ENCODE assay signal across 14 mouse cellular contexts in genomic region chr9:64532711-64533242, GRCm38 (mm10).
DNase-seq lines count a peak whose midpoint lies in the region; ATAC-seq and TF ChIP-seq lines count a peak whose summit lies in the region.
"Had no signal": no experiment of that assay in that cellular context is flagged by ENCODE, and none has a peak within 500 bp of the region (broad histone marks: within the 10 kb centered on the region; RNA-seq: fewer than 3 reads in every experiment).

No protein-coding gene starts in this region.

- no peak overlapping the region for H3K9ac ChIP-seq in intestine, embryonic 15.5 days
- H3K9ac ChIP-seq in liver, embryonic 16.5 days (ENCODE audit: low read depth, low read length): peak overlapping the region; percentile 36
- H3K9ac ChIP-seq: heart, embryonic 12.5 days; limb, embryonic 12.5 days had no signal

- no peak overlapping the region for H3K4me2 ChIP-seq in intestine, embryonic 15.5 days (replicated peaks)
- peak overlapping the region; percentile 59; the same call in 1 of the 2 replicates for H3K4me2 ChIP-seq in liver, embryonic 16.5 days (ENCODE audit: low read depth, low read length)
- H3K4me2 ChIP-seq: heart, embryonic 12.5 days; limb, embryonic 12.5 days had no signal

- TF ChIP-seq POLR2A in bone marrow, adult 2 months (IDR thresholded peaks at IDR 0.05; ENCODE audit: borderline replicate concordance, control insufficient read depth, low read depth, low read length): no peak

- TF ChIP-seq CTCF in bone marrow, adult 2 months (IDR thresholded peaks at IDR 0.05; ENCODE audit: control insufficient read depth, insufficient read depth, low read length): no peak

- H3K4me3 ChIP-seq in bone marrow, adult 2 months (replicated peaks; ENCODE audit: control insufficient read depth, low read depth, low read length): no peak overlapping the region
- no peak overlapping the region for H3K4me3 ChIP-seq in intestine, embryonic 15.5 days (replicated peaks)
- H3K4me3 ChIP-seq in liver, embryonic 16.5 days (ENCODE audit: low read depth, low read length): no peak overlapping the region
- H3K4me3 ChIP-seq: heart, embryonic 12.5 days; limb, embryonic 12.5 days had no signal

- peak; percentile 38 for DNase-seq in kidney, postnatal 10 days
- DNase-seq in kidney, postnatal 14 days: no peak
- no peak for DNase-seq in urinary bladder, postnatal 4 days (ENCODE audit: low spot score in 2 of 2)
- no peak for DNase-seq in heart, adult 9 months (ENCODE audit: low spot score in 2 of 2)
- DNase-seq in urinary bladder, adult 18-20 months (ENCODE audit: low spot score in 2 of 2): no peak
- DNase-seq: B cell, adult 2 months; gastrocnemius, postnatal 36 days; thymus, postnatal 4 days had no signal

- no peaks in the 10 kb centered on the region for H3K36me3 ChIP-seq in intestine, embryonic 15.5 days
- H3K36me3 ChIP-seq in liver, embryonic 16.5 days (ENCODE audit: control insufficient read depth, insufficient read depth): no peaks in the 10 kb centered on the region
- H3K36me3 ChIP-seq: heart, embryonic 12.5 days; limb, embryonic 12.5 days had no signal

- no peaks in the 10 kb centered on the region for H3K27me3 ChIP-seq in intestine, embryonic 15.5 days (replicated peaks)
- H3K27me3 ChIP-seq in liver, embryonic 16.5 days (ENCODE audit: control insufficient read depth, insufficient read depth, low read depth, low read length): no peaks in the 10 kb centered on the region

- H3K4me1 ChIP-seq in bone marrow, adult 2 months (ENCODE audit: control insufficient read depth, insufficient read depth, low read length): peaks cover 2% of the 10 kb centered on the region; the same call in 1 of the 2 replicates
- 0 out of 2 replicates have a peak, but pooled peaks cover 2% of the 10 kb centered on the region for H3K4me1 ChIP-seq in intestine, embryonic 15.5 days (replicated peaks)
- peaks cover 61% of the 10 kb centered on the region for H3K4me1 ChIP-seq in liver, embryonic 16.5 days (ENCODE audit: control insufficient read depth, low read depth, low read length)

- no peaks in the 10 kb centered on the region for H3K9me3 ChIP-seq in intestine, embryonic 15.5 days
- no peaks in the 10 kb centered on the region for H3K9me3 ChIP-seq in liver, embryonic 16.5 days (replicated peaks; ENCODE audit: control insufficient read depth, low read length)
- H3K9me3 ChIP-seq: heart, embryonic 12.5 days; limb, embryonic 12.5 days had no signal

- 53% methylated on average over 4 of the region's 4 CpGs for WGBS in bone marrow, adult 2 months
- WGBS in intestine, embryonic 15.5 days: 48% methylated on average over 4 of the region's 4 CpGs
- WGBS in liver, embryonic 16.5 days (ENCODE audit: insufficient replicate concordance): 24% methylated on average over 4 of the region's 4 CpGs

- peak overlapping the region; percentile 66; the same call in 1 of the 2 replicates for H3K27ac ChIP-seq in bone marrow, adult 2 months (ENCODE audit: control insufficient read depth, insufficient read depth, low read depth, low read length, poor library complexity)
- H3K27ac ChIP-seq in intestine, embryonic 15.5 days: no peak overlapping the region
- peak overlapping the region; percentile 99 for H3K27ac ChIP-seq in liver, embryonic 16.5 days (ENCODE audit: low read length)
- H3K27ac ChIP-seq: limb, embryonic 12.5 days; stomach, postnatal 0 days had no signal

- ATAC-seq in intestine, embryonic 15.5 days: peak; percentile 57
- peak; percentile 11; the same call in 1 of the 2 replicates for ATAC-seq in liver, embryonic 16.5 days (ENCODE audit: low read depth)
